ENCODE assay signal across 9 mouse cellular contexts in genomic region chr5:135167469-135167868, GRCm38 (mm10). TPM values are rescaled to one million over a fixed set of nuclear protein-coding genes. Genes with fewer than 3 reads are reported as not detected.
A peak's percentile ranks its signal among the peaks of the same experiment; 100 is the strongest.
DNase-seq lines count a peak whose midpoint lies in the region; ATAC-seq and TF ChIP-seq lines count a peak whose summit lies in the region.
"Had no signal": no experiment of that assay in that cellular context is flagged by ENCODE, and none has a peak within 500 bp of the region (broad histone marks: within the 10 kb centered on the region; RNA-seq: fewer than 3 reads in every experiment).

No protein-coding gene starts in this region.

- no peak overlapping the region for H3K9ac ChIP-seq in hindbrain, embryonic 12.5 days
- no peak overlapping the region for H3K9ac ChIP-seq in ES-E14 (ENCODE audit: insufficient read depth, low read depth, low read length, poor library complexity, severe bottlenecking)
- no peak overlapping the region; the same call in 1 of the 2 replicates for H3K9ac ChIP-seq in embryonic facial prominence, embryonic 13.5 days
- H3K9ac ChIP-seq in liver, embryonic 15.5 days: no peak overlapping the region

- in situ Hi-C loops in ES-E14 (cut with MboI; ENCODE audit: low sequenced_read_pairs in 2 of 2, unreplicated experiment in 2 of 2): no loop called here

- H3K36me3 ChIP-seq in hindbrain, embryonic 10.5 days: peaks cover 38% of the 10 kb centered on the region
- H3K36me3 ChIP-seq in hindbrain, embryonic 12.5 days: peaks cover 19% of the 10 kb centered on the region
- 0 out of 2 replicates have a peak, but pooled peaks cover 3% of the 10 kb centered on the region for H3K36me3 ChIP-seq in ES-E14 (ENCODE audit: control insufficient read depth, insufficient read depth, low read length, poor library complexity, severe bottlenecking)
- peaks cover 31% of the 10 kb centered on the region for H3K36me3 ChIP-seq in embryonic facial prominence, embryonic 13.5 days
- peaks cover 27% of the 10 kb centered on the region for H3K36me3 ChIP-seq in liver, embryonic 15.5 days (replicated peaks)

- H3K9me3 ChIP-seq in hindbrain, embryonic 10.5 days: no peaks in the 10 kb centered on the region
- H3K9me3 ChIP-seq in hindbrain, embryonic 12.5 days (replicated peaks): no peaks in the 10 kb centered on the region
- H3K9me3 ChIP-seq in ES-E14 (ENCODE audit: control insufficient read depth, insufficient read depth, low read depth, low read length): no peaks in the 10 kb centered on the region
- no peaks in the 10 kb centered on the region for H3K9me3 ChIP-seq in embryonic facial prominence, embryonic 13.5 days
- no peaks in the 10 kb centered on the region for H3K9me3 ChIP-seq in liver, embryonic 15.5 days (replicated peaks)
- H3K9me3 ChIP-seq: neural tube, embryonic 12.5 days had no signal

- H3K27ac ChIP-seq in hindbrain, embryonic 10.5 days: no peak overlapping the region
- H3K27ac ChIP-seq in hindbrain, embryonic 12.5 days: no peak overlapping the region
- H3K27ac ChIP-seq in ES-E14 (ENCODE audit: insufficient read depth, low read depth, low read length, poor library complexity, severe bottlenecking): peak overlapping the region; percentile 8; the same call in 1 of the 2 replicates
- H3K27ac ChIP-seq in embryonic facial prominence, embryonic 13.5 days: peak overlapping the region; percentile 99; the same call in 1 of the 2 replicates
- peak overlapping the region; percentile 95; the same call in 1 of the 2 replicates for H3K27ac ChIP-seq in liver, embryonic 15.5 days (replicated peaks)

- no peaks in the 10 kb centered on the region for H3K27me3 ChIP-seq in hindbrain, embryonic 10.5 days (ENCODE audit: insufficient read depth, poor library complexity, severe bottlenecking)
- no peaks in the 10 kb centered on the region for H3K27me3 ChIP-seq in hindbrain, embryonic 12.5 days
- no peaks in the 10 kb centered on the region for H3K27me3 ChIP-seq in embryonic facial prominence, embryonic 13.5 days
- H3K27me3 ChIP-seq in liver, embryonic 15.5 days: no peaks in the 10 kb centered on the region
- H3K27me3 ChIP-seq: CH12.LX; neural tube, embryonic 12.5 days had no signal

- H3K4me3 ChIP-seq in hindbrain, embryonic 10.5 days: peak overlapping the region; percentile 81; the same call in 1 of the 2 replicates
- H3K4me3 ChIP-seq in hindbrain, embryonic 12.5 days: no peak overlapping the region
- no peak overlapping the region for H3K4me3 ChIP-seq in ES-E14 (ENCODE audit: insufficient read depth in 1 of 2, low read depth in 1 of 2, low read length in 2 of 2, poor library complexity in 1 of 2, severe bottlenecking in 1 of 2)
- no peak overlapping the region; the same call in 1 of the 2 replicates for H3K4me3 ChIP-seq in embryonic facial prominence, embryonic 13.5 days
- H3K4me3 ChIP-seq in liver, embryonic 15.5 days (replicated peaks): 0 out of 2 replicates have a peak overlapping the region, but pooled peaks have one; percentile 83

- peaks cover 22% of the 10 kb centered on the region for H3K4me1 ChIP-seq in hindbrain, embryonic 10.5 days (replicated peaks)
- peaks cover 14% of the 10 kb centered on the region for H3K4me1 ChIP-seq in hindbrain, embryonic 12.5 days
- peaks cover 3 to 12% of the 10 kb centered on the region in 2 experiments; a peak in 3 of 4 replicates for H3K4me1 ChIP-seq in ES-E14 (ENCODE audit: control insufficient read depth in 2 of 2, insufficient read depth in 2 of 2, low read length in 2 of 2, poor library complexity in 1 of 2)
- H3K4me1 ChIP-seq in embryonic facial prominence, embryonic 13.5 days: peaks cover 12% of the 10 kb centered on the region
- peaks cover 48% of the 10 kb centered on the region for H3K4me1 ChIP-seq in liver, embryonic 15.5 days (replicated peaks)

- WGBS in hindbrain, embryonic 10.5 days: 97% methylated on average over 4 of the region's 4 CpGs
- WGBS in hindbrain, embryonic 12.5 days: 97% methylated on average over 4 of the region's 4 CpGs
- WGBS in embryonic facial prominence, embryonic 13.5 days: 94% methylated on average over 4 of the region's 4 CpGs
- 83% methylated on average over 4 of the region's 4 CpGs for WGBS in liver, embryonic 15.5 days (ENCODE audit: insufficient replicate concordance)

- no peak for ATAC-seq in hindbrain, embryonic 12.5 days (ENCODE audit: low FRiP score)
- ATAC-seq in embryonic facial prominence, embryonic 13.5 days (ENCODE audit: insufficient number of reproducible peaks, insufficient read depth, low FRiP score, low TSS enrichment, low read depth): no peak
- no peak for ATAC-seq in liver, embryonic 15.5 days (ENCODE audit: insufficient read depth)
- ATAC-seq in megakaryocyte-erythroid progenitor cell, adult 5-6 weeks (replicated peaks; ENCODE audit: low FRiP score, low TSS enrichment, poor library complexity, severe bottlenecking): no peak
- no peak for ATAC-seq in megakaryocyte progenitor cell, adult 5-6 weeks (replicated peaks; ENCODE audit: poor library complexity)

- no peak overlapping the region for H3K4me2 ChIP-seq in hindbrain, embryonic 12.5 days (replicated peaks)
- peak overlapping the region; percentile 66; the same call in 1 of the 2 replicates for H3K4me2 ChIP-seq in embryonic facial prominence, embryonic 13.5 days
- H3K4me2 ChIP-seq in liver, embryonic 15.5 days: peak overlapping the region; percentile 92

- DNase-seq in hindbrain, embryonic 10.5 days (ENCODE audit: low spot score): no peak
- DNase-seq in ES-E14 (ENCODE audit: low read depth, low spot score): no peak

TF ChIP-seq in ES-E14, 5 proteins besides CTCF, POLR2A, EP300 and RAD21:
- TF ChIP-seq MAFK (IDR thresholded peaks at IDR 0.05; ENCODE audit: insufficient read depth, low read depth, low read length): no peak
- TF ChIP-seq CHD2 (IDR thresholded peaks at IDR 0.05; ENCODE audit: low read depth, low read length): no peak
- TF ChIP-seq ZNF384 (IDR thresholded peaks at IDR 0.05; ENCODE audit: low read depth, low read length): no peak
- TF ChIP-seq ZC3H11A (IDR thresholded peaks at IDR 0.05; ENCODE audit: borderline replicate concordance, low read depth, low read length): no peak
- TF ChIP-seq HCFC1 (IDR thresholded peaks at IDR 0.05; ENCODE audit: borderline replicate concordance, insufficient read depth, low read length): no peak

RNA-seq across cellular contexts. Expression of gene Bcl7b, which starts 0.6 kb away (rescaled TPM):
- 45.7 and 46.1 TPM in 2 replicates for polyA plus RNA-seq in hindbrain, embryonic 10.5 days (2016; fragmentation: Nextera tagmentation; extraction: Ambion mirVana)
- polyA plus RNA-seq in hindbrain, embryonic 12.5 days (2016; fragmentation: Nextera tagmentation; extraction: Ambion mirVana): 45.1 and 45.9 TPM in 2 replicates
- 15.0 and 17.5 TPM in 2 replicates for total RNA-seq in ES-E14 (2012; rRNA removed)
- polyA plus RNA-seq in embryonic facial prominence, embryonic 13.5 days (2015; fragmentation: Nextera tagmentation; extraction: Ambion mirVana): 48.3 and 52.1 TPM in 2 replicates
- 26.2 and 27.7 TPM in 2 replicates for polyA plus RNA-seq in liver, embryonic 15.5 days (2015; fragmentation: Nextera tagmentation; extraction: Ambion mirVana)
- total RNA-seq in megakaryocyte-erythroid progenitor cell, adult 5-6 weeks (2014; fragmentation: Nextera tagmentation): 37.2 and 48.3 TPM in 2 replicates
- total RNA-seq in megakaryocyte-erythroid progenitor cell, adult 5-6 weeks (2017): 25.1 and 33.3 TPM in 2 replicates
- total RNA-seq in megakaryocyte progenitor cell, adult 5-6 weeks (2015): 18.1 and 18.7 TPM in 2 replicates
- total RNA-seq in megakaryocyte progenitor cell, adult 5-6 weeks (2017): 24.8 and 25.2 TPM in 2 replicates

RNA-seq across cellular contexts. Expression of gene Tbl2, which starts 18.0 kb away (rescaled TPM):
- 20.0 and 23.7 TPM in 2 replicates for polyA plus RNA-seq in hindbrain, embryonic 10.5 days (2016; fragmentation: Nextera tagmentation; extraction: Ambion mirVana)
- 26.9 and 27.2 TPM in 2 replicates for polyA plus RNA-seq in hindbrain, embryonic 12.5 days (2016; fragmentation: Nextera tagmentation; extraction: Ambion mirVana)
- total RNA-seq in ES-E14 (2012; rRNA removed): 49.6 and 99.0 TPM in 2 replicates
- polyA plus RNA-seq in embryonic facial prominence, embryonic 13.5 days (2015; fragmentation: Nextera tagmentation; extraction: Ambion mirVana): 25.6 and 25.7 TPM in 2 replicates
- polyA plus RNA-seq in liver, embryonic 15.5 days (2015; fragmentation: Nextera tagmentation; extraction: Ambion mirVana): 11.7 and 12.2 TPM in 2 replicates
- total RNA-seq in megakaryocyte-erythroid progenitor cell, adult 5-6 weeks (2014; fragmentation: Nextera tagmentation): 11.6 and 13.3 TPM in 2 replicates
- total RNA-seq in megakaryocyte-erythroid progenitor cell, adult 5-6 weeks (2017): 19.8 and 20.4 TPM in 2 replicates
- total RNA-seq in megakaryocyte progenitor cell, adult 5-6 weeks (2015): 10.9 and 11.0 TPM in 2 replicates
- total RNA-seq in megakaryocyte progenitor cell, adult 5-6 weeks (2017): 14.9 and 18.7 TPM in 2 replicates

RNA-seq across cellular contexts. Expression of gene Baz1b, which starts 19.6 kb away (rescaled TPM):
- 41.1 and 53.8 TPM in 2 replicates for polyA plus RNA-seq in hindbrain, embryonic 10.5 days (2016; fragmentation: Nextera tagmentation; extraction: Ambion mirVana)
- 63.6 and 63.7 TPM in 2 replicates for polyA plus RNA-seq in hindbrain, embryonic 12.5 days (2016; fragmentation: Nextera tagmentation; extraction: Ambion mirVana)
- 63.1 and 70.1 TPM in 2 replicates for total RNA-seq in ES-E14 (2012; rRNA removed)
- polyA plus RNA-seq in embryonic facial prominence, embryonic 13.5 days (2015; fragmentation: Nextera tagmentation; extraction: Ambion mirVana): 54.7 and 55.7 TPM in 2 replicates
- polyA plus RNA-seq in liver, embryonic 15.5 days (2015; fragmentation: Nextera tagmentation; extraction: Ambion mirVana): 18.2 and 20.1 TPM in 2 replicates
- total RNA-seq in megakaryocyte-erythroid progenitor cell, adult 5-6 weeks (2014; fragmentation: Nextera tagmentation): 128 and 135 TPM in 2 replicates
- 154 and 160 TPM in 2 replicates for total RNA-seq in megakaryocyte-erythroid progenitor cell, adult 5-6 weeks (2017)
- total RNA-seq in megakaryocyte progenitor cell, adult 5-6 weeks (2015): 72.1 and 90.2 TPM in 2 replicates
- 128 and 160 TPM in 2 replicates for total RNA-seq in megakaryocyte progenitor cell, adult 5-6 weeks (2017)

Comparison
In these comparisons a context has a peak if more than half of its experiments do, and no peak if none do; other contexts are left out.
1. H3K4me3 ChIP-seq: peak in hindbrain, embryonic 10.5 days (single experiment) and liver, embryonic 15.5 days (single experiment); none in hindbrain, embryonic 12.5 days (single experiment), ES-E14 (0 of 2) and embryonic facial prominence, embryonic 13.5 days (single experiment).
2. H3K27ac ChIP-seq: peak in ES-E14 (single experiment), embryonic facial prominence, embryonic 13.5 days (single experiment) and liver, embryonic 15.5 days (single experiment); none in hindbrain, embryonic 10.5 days (single experiment) and hindbrain, embryonic 12.5 days (single experiment).